Mouse (Mus musculus): ENCODE measurements around the gene Slc36a2. TPM values are rescaled to one million over a fixed set of nuclear protein-coding genes. Genes with fewer than 3 reads are reported as not detected.
"Not testable (repeated sequence)": the region's sequence is repeated elsewhere in the genome, so short reads cannot be mapped to it uniquely, and the experiment has no call there.

Gene Slc36a2
- polyA plus RNA-seq, 1 experiment from 2014 or later, result 0.51 TPM

GRCm38 (mm10) chr11:55131077-55131742, 53.7 kb downstream of the Slc36a2 start:
- Histone ChIP-seq H3K4me3 (replicated peaks) (no peak overlapping the region), H3K27me3 (replicated peaks) (no peaks in the 10 kb centered on the region), H3K9ac (replicated peaks) (no peak overlapping the region), H3K4me1 (no peaks in the 10 kb centered on the region), H3K4me2 (no peak overlapping the region), H3K27ac (replicated peaks) (no peak overlapping the region), H3K36me3 (no peaks in the 10 kb centered on the region), H3K9me3 (replicated peaks) (no peaks in the 10 kb centered on the region)
- no peak for ATAC-seq (ENCODE audit: low FRiP score)
- WGBS, result 91% methylated on average over 11 of the region's 11 CpGs

GRCm38 (mm10) chr11:55128411-55128810, 56.5 kb downstream of the Slc36a2 start:
- Histone ChIP-seq H3K9me3 (replicated peaks) (no peaks in the 10 kb centered on the region), H3K27me3 (replicated peaks) (no peaks in the 10 kb centered on the region), H3K4me3 (replicated peaks) (no peak overlapping the region), H3K27ac (replicated peaks) (no peak overlapping the region), H3K4me1 (no peaks in the 10 kb centered on the region), H3K9ac (replicated peaks) (no peak overlapping the region), H3K4me2 (no peak overlapping the region), H3K36me3 (no peaks in the 10 kb centered on the region)
- ATAC-seq (ENCODE audit: low FRiP score), result no peak
- WGBS, result 83% methylated on average over 3 of the region's 3 CpGs

GRCm38 (mm10) chr11:55127937-55128336, 56.9 kb downstream of the Slc36a2 start:
- no peak overlapping the region for H3K4me2 ChIP-seq
- no peaks in the 10 kb centered on the region for H3K4me1 ChIP-seq
- no peaks in the 10 kb centered on the region for H3K36me3 ChIP-seq
- H3K27ac ChIP-seq (replicated peaks), result no peak overlapping the region
- H3K27me3 ChIP-seq (replicated peaks), result no peaks in the 10 kb centered on the region
- WGBS, result 79% methylated on average over 6 of the region's 6 CpGs
- H3K9ac ChIP-seq (replicated peaks), result no peak overlapping the region
- ATAC-seq (ENCODE audit: low FRiP score), result no peak
- no peak overlapping the region for H3K4me3 ChIP-seq (replicated peaks)
- H3K9me3 ChIP-seq (replicated peaks), result no peaks in the 10 kb centered on the region

- no peaks in the 10 kb centered on the region for H3K4me1 ChIP-seq
- no peak for ATAC-seq (ENCODE audit: low FRiP score)
- 88% methylated on average over 3 of the region's 3 CpGs for whole genome bisulfite sequencing
These were observed 58.2 kb downstream of the Slc36a2 start for GRCm38 (mm10) chr11:55126663-55127062.

GRCm38 (mm10) chr11:55121430-55121829, 63.4 kb downstream of the Slc36a2 start:
- H3K4me2 ChIP-seq, result no peak overlapping the region
- no peaks in the 10 kb centered on the region for H3K36me3 ChIP-seq
- no peak for ATAC-seq (ENCODE audit: low FRiP score)
- no peak overlapping the region for H3K27ac ChIP-seq (replicated peaks)
- 79% methylated on average over 1 of the region's 1 CpGs for WGBS
- H3K9me3 ChIP-seq (replicated peaks), result no peaks in the 10 kb centered on the region
- no peaks in the 10 kb centered on the region for H3K27me3 ChIP-seq (replicated peaks)
- no peak overlapping the region for H3K9ac ChIP-seq (replicated peaks)
- no peaks in the 10 kb centered on the region for H3K4me1 ChIP-seq
- H3K4me3 ChIP-seq (replicated peaks), result no peak overlapping the region

More at GRCm38 (mm10) chr11:55126663-55127062, 58.2 kb downstream of the Slc36a2 start:
- H3K9me3 ChIP-seq (replicated peaks), result no peaks in the 10 kb centered on the region
- H3K4me2 ChIP-seq, result no peak overlapping the region
- H3K27me3 ChIP-seq (replicated peaks), result no peaks in the 10 kb centered on the region
- H3K27ac ChIP-seq (replicated peaks), result no peak overlapping the region
- H3K36me3 ChIP-seq, result no peaks in the 10 kb centered on the region
- H3K4me3 ChIP-seq (replicated peaks), result no peak overlapping the region
- no peak overlapping the region for H3K9ac ChIP-seq (replicated peaks)

- Histone ChIP-seq H3K36me3 (no peaks in the 10 kb centered on the region), H3K4me3 (replicated peaks) (no peak overlapping the region), H3K27me3 (replicated peaks) (no peaks in the 10 kb centered on the region), H3K4me1 (no peaks in the 10 kb centered on the region), H3K4me2 (no peak overlapping the region), H3K9me3 (replicated peaks) (no peaks in the 10 kb centered on the region), H3K27ac (replicated peaks) (peak overlapping the region; percentile 41; the same call in 1 of the 2 replicates), H3K9ac (replicated peaks) (no peak overlapping the region)
- no peak for ATAC-seq (ENCODE audit: low FRiP score)
- 82% methylated on average over 8 of the region's 8 CpGs for WGBS
These were observed 64.0 kb downstream of the Slc36a2 start for GRCm38 (mm10) chr11:55120821-55121271.

- Histone ChIP-seq H3K9ac (replicated peaks) (no peak overlapping the region), H3K4me1 (no peaks in the 10 kb centered on the region), H3K9me3 (replicated peaks) (no peaks in the 10 kb centered on the region), H3K4me2 (no peak overlapping the region), H3K27me3 (replicated peaks) (no peaks in the 10 kb centered on the region), H3K36me3 (no peaks in the 10 kb centered on the region), H3K4me3 (replicated peaks) (no peak overlapping the region), H3K27ac (replicated peaks) (no peak overlapping the region)
- no peak for ATAC-seq (ENCODE audit: low FRiP score)
These were observed 64.6 kb downstream of the Slc36a2 start for GRCm38 (mm10) chr11:55120279-55120678.

- no peak overlapping the region for H3K4me2 ChIP-seq
- H3K9me3 ChIP-seq (replicated peaks), result no peaks in the 10 kb centered on the region
- no peak overlapping the region for H3K9ac ChIP-seq (replicated peaks)
- no peak overlapping the region for H3K27ac ChIP-seq (replicated peaks)
- H3K4me1 ChIP-seq, result no peaks in the 10 kb centered on the region
- WGBS, result 92% methylated on average over 2 of the region's 2 CpGs
- no peak overlapping the region for H3K4me3 ChIP-seq (replicated peaks)
- no peak for ATAC-seq (ENCODE audit: low FRiP score)
- no peaks in the 10 kb centered on the region for H3K36me3 ChIP-seq
- H3K27me3 ChIP-seq (replicated peaks), result no peaks in the 10 kb centered on the region
These were observed 67.8 kb downstream of the Slc36a2 start for GRCm38 (mm10) chr11:55117031-55117430.

- no peaks in the 10 kb centered on the region for H3K36me3 ChIP-seq
- no peaks in the 10 kb centered on the region for H3K27me3 ChIP-seq (replicated peaks)
- H3K27ac ChIP-seq (replicated peaks), result no peak overlapping the region
- 98% methylated on average over 3 of the region's 3 CpGs for WGBS
- no peak for ATAC-seq (ENCODE audit: low FRiP score)
- H3K9me3 ChIP-seq (replicated peaks), result no peaks in the 10 kb centered on the region
- H3K4me1 ChIP-seq, result no peaks in the 10 kb centered on the region
- H3K4me3 ChIP-seq (replicated peaks), result no peak overlapping the region
- no peak overlapping the region for H3K9ac ChIP-seq (replicated peaks)
- no peak overlapping the region for H3K4me2 ChIP-seq
These were observed 68.9 kb downstream of the Slc36a2 start for GRCm38 (mm10) chr11:55116004-55116403.

GRCm38 (mm10) chr11:55114291-55114690, 70.6 kb downstream of the Slc36a2 start:
- H3K27me3 ChIP-seq (replicated peaks), result no peaks in the 10 kb centered on the region
- no peak overlapping the region for H3K4me3 ChIP-seq (replicated peaks)
- peaks cover 3% of the 10 kb centered on the region; the same call in 1 of the 2 replicates for H3K4me1 ChIP-seq
- ATAC-seq (ENCODE audit: low FRiP score), result no peak
- no peak overlapping the region for H3K4me2 ChIP-seq
- H3K9ac ChIP-seq (replicated peaks), result no peak overlapping the region
- peaks cover 3% of the 10 kb centered on the region for H3K36me3 ChIP-seq
- WGBS, result 90% methylated on average over 2 of the region's 2 CpGs
- H3K27ac ChIP-seq (replicated peaks), result no peak overlapping the region
- no peaks in the 10 kb centered on the region for H3K9me3 ChIP-seq (replicated peaks)

- not testable (repeated sequence) for H3K27ac ChIP-seq (replicated peaks); H3K9me3 ChIP-seq (replicated peaks); H3K4me1 ChIP-seq; ATAC-seq (ENCODE audit: low FRiP score); H3K36me3 ChIP-seq; H3K4me2 ChIP-seq; H3K4me3 ChIP-seq (replicated peaks); H3K27me3 ChIP-seq (replicated peaks); H3K9ac ChIP-seq (replicated peaks)
- 46% methylated on average over 4 of the region's 4 CpGs for WGBS
These were observed 71.0 kb downstream of the Slc36a2 start for GRCm38 (mm10) chr11:55113861-55114250.

- H3K27ac ChIP-seq (replicated peaks), result no peak overlapping the region
- peaks cover 3% of the 10 kb centered on the region; the same call in 1 of the 2 replicates for H3K4me1 ChIP-seq
- 70% methylated on average over 7 of the region's 7 CpGs for WGBS
- no peak overlapping the region for H3K9ac ChIP-seq (replicated peaks)
- no peak overlapping the region for H3K4me2 ChIP-seq
- no peaks in the 10 kb centered on the region for H3K9me3 ChIP-seq (replicated peaks)
- no peak overlapping the region for H3K4me3 ChIP-seq (replicated peaks)
- H3K36me3 ChIP-seq, result peaks cover 12% of the 10 kb centered on the region
- ATAC-seq (ENCODE audit: low FRiP score), result no peak
- H3K27me3 ChIP-seq (replicated peaks), result no peaks in the 10 kb centered on the region
These were observed 71.5 kb downstream of the Slc36a2 start for GRCm38 (mm10) chr11:55113209-55113860.
